Mouse (Mus musculus) thymus, adult 2 months (tissue): ENCODE measurements around the gene Nos1.

Experiments
- CTCF ChIP-seq: fragments of 200-500 bp; IDR thresholded peaks from 2 replicates; pipeline ENCODE4 v1.5.1; 2012; ENCODE audit warnings: mild to moderate bottlenecking, control low read depth, low read length, moderate library complexity, borderline replicate concordance; ENCODE audit not compliant: control insufficient read depth, poor library complexity, insufficient read depth; ENCODE audit errors: extremely low read depth
- POLR2A ChIP-seq: fragments of 200-500 bp; IDR thresholded peaks from 2 replicates; pipeline ENCODE4 v1.6.1; 2012; ENCODE audit warnings: mild to moderate bottlenecking, low read length, control low read depth, moderate library complexity; ENCODE audit not compliant: control insufficient read depth, poor library complexity, insufficient read depth; ENCODE audit errors: extremely low read depth

GRCm38 (mm10) chr5:117790071-117790470 lies 9.2 kb downstream of the Nos1 start:
- TF ChIP-seq CTCF (no peak), POLR2A (no peak)
